Mouse (Mus musculus) testis, adult 2 months (tissue): ENCODE results near the gene Adgrb2.

Source experiments
- CTCF ChIP-seq: fragments of 200-500 bp; IDR thresholded peaks from 2 replicates; pipeline ENCODE4 v1.5.1; 2012; ENCODE audit warnings: low read depth, mild to moderate bottlenecking, inconsistent platforms, low read length, moderate library complexity; ENCODE audit not compliant: control insufficient read depth, insufficient read depth, insufficient replicate concordance
- POLR2A ChIP-seq: fragments of 200-500 bp; IDR thresholded peaks from 2 replicates; pipeline ENCODE4 v1.6.1; 2012; ENCODE audit warnings: low read depth, mild to moderate bottlenecking, inconsistent platforms, low read length, moderate library complexity; ENCODE audit not compliant: control insufficient read depth

DNA sequence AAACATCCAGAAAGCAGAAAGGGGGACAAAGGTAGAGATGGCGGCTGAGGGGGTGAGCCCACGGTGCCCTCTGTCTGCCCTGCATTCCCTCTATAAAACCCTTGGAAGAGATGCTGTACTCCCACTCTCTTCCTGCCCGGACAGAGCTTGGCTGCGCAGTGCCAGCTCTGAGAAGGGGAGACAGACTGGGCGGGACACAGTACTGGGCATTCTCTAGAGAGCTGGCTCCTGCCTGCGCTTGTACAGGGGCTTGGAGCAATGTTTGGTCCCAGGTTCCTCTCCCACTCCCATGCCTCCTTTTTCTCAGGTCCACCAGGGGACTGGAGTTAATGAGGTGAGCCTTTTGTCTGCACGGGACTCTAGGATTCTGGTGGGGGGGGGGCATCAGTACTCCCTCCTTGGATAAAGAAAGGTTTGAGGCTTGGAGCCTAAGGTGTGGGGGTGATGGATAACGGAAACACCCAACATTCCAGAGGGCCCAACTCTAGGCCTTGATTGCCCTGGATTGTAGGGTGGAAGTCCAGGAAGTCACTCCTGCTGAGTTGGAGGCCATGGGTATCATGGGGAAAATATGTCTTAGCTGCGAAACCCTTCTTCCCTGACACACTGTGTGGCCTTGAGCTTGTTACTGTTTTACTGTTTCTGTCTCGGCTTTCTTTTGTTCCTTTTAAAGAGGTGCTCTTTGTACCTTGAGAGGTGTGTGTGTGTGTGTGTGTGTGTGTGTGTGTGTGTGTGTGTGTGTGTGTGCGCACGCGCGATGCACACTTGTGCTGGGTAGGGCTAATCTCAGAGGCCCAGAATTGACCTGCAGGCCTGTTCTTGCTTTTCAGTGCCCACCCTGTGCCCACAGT, 70.7 kb downstream of the Adgrb2 start:
- TF ChIP-seq POLR2A (no peak), CTCF (no peak)
